Mouse (Mus musculus): ENCODE measurements around the gene Parp9.
"Not testable (repeated sequence)": the region's sequence is repeated elsewhere in the genome, so short reads cannot be mapped to it uniquely, and the experiment has no call there.

The Parp9 gene

GRCm38 (mm10) chr16:35998852-35999251 lies 60.6 kb downstream of the Parp9 start:
- DNase-seq (ENCODE audit: low spot score): not testable (repeated sequence)

- DNase-seq (ENCODE audit: low spot score): no peak
These were observed 70.1 kb downstream of the Parp9 start for GRCm38 (mm10) chr16:36008396-36008795.

GRCm38 (mm10) chr16:36016335-36016734 lies 78.1 kb downstream of the Parp9 start:
- DNase-seq (ENCODE audit: low spot score): no peak
